Mouse (Mus musculus) forebrain, embryonic 10.5 days (tissue): Measurements from ENCODE around the gene Tasp1. TPM values are rescaled to one million over a fixed set of nuclear protein-coding genes. Genes with fewer than 3 reads are reported as not detected.

Experiments used
- polyA plus RNA-seq: library from polyadenylated mRNA; unstranded; fragments of >200 nt; fragmentation: Nextera tagmentation; extraction: Ambion mirVana; gene quantifications from 2 replicates; pipeline ENCODE4 v1.2.1, GENCODE M21; 2016

The Tasp1 gene
- polyA plus RNA-seq, 1 experiment from 2014 or later, result 22.5 TPM

Other genes with a start within 250 kb of the Tasp1 start
- not detected in 2 replicates for gene Gm17374, start 85.2 kb upstream of the Tasp1 start, polyA plus RNA-seq
- gene Esf1, start 103.8 kb upstream of the Tasp1 start, polyA plus RNA-seq, result 32.6 and 34.0 TPM in 2 replicates
- 24.4 and 29.6 TPM in 2 replicates for gene Ndufaf5, start 103.8 kb upstream of the Tasp1 start, polyA plus RNA-seq